Mouse (Mus musculus) megakaryocyte progenitor cell, adult 5-6 weeks (primary cell): ENCODE data around the gene Tenm1. TPM values are rescaled to one million over a fixed set of nuclear protein-coding genes. Genes with fewer than 3 reads are reported as not detected.

Source experiments
- ATAC-seq: replicated peaks from 2 replicates; pipeline ENCODE4 v1.8.0; 2016; ENCODE audit warnings: mild to moderate bottlenecking, moderate TSS enrichment, inconsistent platforms; ENCODE audit not compliant: poor library complexity
- total RNA-seq, 2 experiments: library from RNA; stranded (forward) in 1 of 2; stranded (reverse) in 1 of 2; fragments of 157-497, 149-512 nt in 1 of 2; fragments of 200-1000 nt in 1 of 2; gene quantifications; 2 replicates each; pipeline versions ENCODE4 v1.2.3 to v1.2.4; 2015 to 2017

Gene Tenm1
- total RNA-seq (2015) (not detected in 2 replicates), total RNA-seq (2017) (not detected in 2 replicates)

DNA sequence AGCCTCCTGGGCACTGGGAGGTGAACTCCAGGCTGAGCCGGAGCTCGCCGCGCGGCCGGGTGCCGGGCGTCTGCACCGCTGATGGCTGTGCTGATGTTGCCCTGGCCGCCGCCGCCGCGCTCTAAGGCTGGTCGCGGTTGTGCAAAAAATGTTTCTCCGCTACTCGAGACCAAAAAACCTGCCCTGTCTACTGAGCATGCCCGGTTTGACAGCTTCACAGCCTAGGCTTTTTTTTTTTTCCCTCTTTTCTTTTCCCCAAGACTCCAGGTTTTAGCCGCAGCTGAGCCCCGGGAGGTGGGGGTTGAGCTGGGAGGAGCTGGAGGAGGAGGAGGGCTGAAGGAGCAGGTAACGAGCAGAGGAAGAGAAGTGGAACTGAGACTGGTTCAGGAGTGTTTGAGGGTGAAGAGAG lies at the start of gene Tenm1:
Gene Tenm1, minus strand, starts transcription at position 272 of the 409 bp plus-strand sequence.
- ATAC-seq = no peak

GRCm38 (mm10) chrX:43467311-43467710 lies 38.4 kb upstream of the Tenm1 start:
- no peak for ATAC-seq

DNA sequence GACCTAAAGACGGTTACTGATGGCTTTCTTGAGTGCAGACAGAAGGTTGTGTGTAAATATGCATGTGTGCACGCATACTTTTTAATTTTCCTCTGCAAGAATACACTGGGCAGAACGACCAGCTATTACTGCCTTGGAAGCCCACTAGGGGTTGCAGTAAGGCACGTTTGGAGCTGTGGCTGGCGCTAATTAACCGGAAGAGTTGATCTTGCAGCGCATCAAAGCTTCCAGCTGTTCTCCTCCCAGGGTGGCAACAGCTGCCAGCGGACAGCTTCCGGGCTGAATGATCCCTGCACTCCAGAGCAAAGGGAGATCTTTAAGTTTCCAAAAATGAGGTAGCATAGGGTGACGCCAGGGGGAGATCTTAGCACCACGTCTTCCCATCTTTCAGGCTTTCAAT lies 1.7 kb upstream of the Tenm1 start:
- ATAC-seq = no peak

DNA sequence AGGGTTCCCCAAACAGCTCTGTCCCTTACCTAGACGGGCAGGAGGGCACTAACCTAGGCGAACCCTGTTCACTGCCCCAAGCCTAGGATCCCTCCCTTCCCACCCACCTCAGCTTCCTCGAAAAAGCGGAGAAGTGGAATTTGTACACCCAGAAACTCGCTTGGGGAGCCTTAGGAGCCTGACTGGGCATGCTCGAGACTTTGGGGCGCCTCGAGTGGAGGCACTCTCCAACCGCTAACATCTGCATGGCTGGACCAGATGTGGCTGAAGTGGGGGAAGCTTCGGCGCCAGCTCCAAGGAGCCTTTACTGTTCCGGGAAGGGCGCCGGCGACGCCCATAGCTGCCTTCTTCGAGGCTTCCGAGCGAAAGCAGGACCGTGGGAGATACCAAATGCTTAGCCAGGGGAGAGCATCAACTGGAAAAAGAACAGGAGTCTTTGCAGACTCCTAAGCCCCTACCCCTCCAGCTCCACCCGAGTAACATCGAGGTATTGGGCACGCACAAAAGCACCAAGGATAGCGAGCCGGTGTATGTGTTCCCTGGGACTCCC lies 1.1 kb upstream of the Tenm1 start:
- ATAC-seq = no peak

- ATAC-seq = no peak
These were observed 411 bp upstream of the Tenm1 start for GRCm38 (mm10) chrX:43429337-43429736.

DNA sequence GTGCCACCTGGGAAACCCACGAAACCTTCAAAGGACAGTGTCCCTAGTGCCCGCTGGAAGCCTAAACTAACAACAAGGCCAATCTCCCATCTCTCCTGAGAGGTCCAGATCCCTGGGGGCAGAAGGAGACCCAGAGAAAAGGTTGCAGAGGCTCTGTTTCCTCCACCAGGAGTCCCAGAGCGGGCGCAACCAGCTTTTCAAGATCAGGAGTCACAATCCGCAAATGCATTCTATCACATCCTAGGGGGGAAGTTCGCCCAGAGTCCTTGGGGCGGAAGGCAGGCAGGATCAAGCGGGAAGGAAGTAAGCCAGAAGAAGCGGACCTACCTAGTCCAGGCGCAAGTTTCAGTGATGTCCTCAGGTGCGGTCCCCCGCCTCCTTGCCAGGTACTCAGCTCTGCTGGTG lies 963 bp downstream of the Tenm1 start:
- ATAC-seq = no peak

DNA sequence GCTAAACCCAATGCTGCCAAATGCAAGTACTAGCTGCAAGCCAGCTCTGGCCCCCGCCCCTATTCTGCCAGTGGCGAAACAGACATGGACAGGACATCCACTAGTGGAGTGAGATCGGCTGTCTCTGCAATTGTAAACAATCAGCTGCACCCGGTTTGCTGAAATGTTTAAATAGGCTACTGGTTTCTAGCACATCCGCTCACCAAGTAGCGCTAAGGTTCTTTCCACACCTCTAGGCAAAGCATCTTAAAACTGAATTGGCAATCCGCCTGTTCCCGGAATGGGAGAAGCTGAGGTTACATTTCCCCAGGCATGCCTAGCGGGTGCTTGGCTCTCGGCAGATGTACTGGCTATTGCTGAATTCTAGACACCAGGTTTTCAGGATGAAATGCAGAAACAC lies 1.8 kb downstream of the Tenm1 start:
- ATAC-seq = no peak

- no peak for ATAC-seq
These were observed 31.0 kb downstream of the Tenm1 start for GRCm38 (mm10) chrX:43397957-43398356.

- no peak for ATAC-seq
These were observed 40.8 kb downstream of the Tenm1 start for GRCm38 (mm10) chrX:43388106-43388505.

- no peak for ATAC-seq
These were observed 56.4 kb downstream of the Tenm1 start for GRCm38 (mm10) chrX:43372526-43372925.

DNA sequence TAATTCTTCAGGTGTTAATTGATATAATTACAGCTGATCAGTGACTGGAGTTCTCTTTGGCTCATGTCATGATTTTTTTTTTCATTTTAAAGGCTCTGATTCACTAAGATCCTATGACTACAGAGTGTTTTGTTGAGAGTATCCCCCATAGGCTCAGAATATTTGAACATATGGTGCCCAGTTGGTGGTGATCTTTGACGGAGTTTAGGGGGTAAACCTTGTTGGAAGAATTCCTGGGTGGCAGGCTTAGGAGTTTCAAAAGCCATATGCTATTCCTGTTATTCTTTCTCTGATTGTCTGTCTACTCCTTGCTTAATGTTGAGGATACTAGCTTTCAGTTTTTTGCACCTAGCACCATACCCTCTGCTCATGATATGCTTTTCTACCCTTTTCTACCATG lies 109.6 kb downstream of the Tenm1 start:
- no peak for ATAC-seq

DNA sequence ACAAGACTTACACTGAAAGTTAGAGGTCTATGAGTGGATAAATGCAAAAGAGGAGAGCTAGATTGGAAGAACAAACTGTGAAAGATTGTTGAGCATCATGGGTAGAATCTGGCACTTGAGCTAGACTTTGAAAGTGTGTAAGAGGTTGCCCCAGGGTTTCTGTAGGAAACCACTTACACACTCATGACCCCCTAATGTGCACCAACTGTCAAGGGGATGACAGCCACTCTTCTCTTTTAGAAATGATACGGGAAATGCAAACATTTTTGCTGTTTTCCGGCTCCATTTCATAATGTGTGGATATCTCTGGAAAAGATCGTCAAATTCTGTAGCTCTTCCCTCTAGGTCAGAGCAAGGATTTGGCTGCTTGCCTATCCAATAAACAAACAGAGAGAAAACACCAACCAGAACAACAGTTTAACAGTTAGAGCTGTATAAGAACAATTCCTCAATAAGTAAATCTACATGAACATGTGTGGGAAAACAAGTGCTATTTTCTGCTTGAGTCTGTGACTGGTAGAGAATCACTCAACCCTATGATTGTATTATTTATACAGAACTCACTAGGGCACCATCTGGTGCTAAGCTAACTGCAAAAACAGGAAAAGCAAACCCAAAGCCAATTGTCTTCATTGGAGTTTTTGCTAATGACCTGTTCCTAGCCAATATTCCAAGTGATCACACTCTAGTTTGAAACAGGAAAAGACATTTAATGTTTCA lies 111.0 kb downstream of the Tenm1 start:
- no peak for ATAC-seq

DNA sequence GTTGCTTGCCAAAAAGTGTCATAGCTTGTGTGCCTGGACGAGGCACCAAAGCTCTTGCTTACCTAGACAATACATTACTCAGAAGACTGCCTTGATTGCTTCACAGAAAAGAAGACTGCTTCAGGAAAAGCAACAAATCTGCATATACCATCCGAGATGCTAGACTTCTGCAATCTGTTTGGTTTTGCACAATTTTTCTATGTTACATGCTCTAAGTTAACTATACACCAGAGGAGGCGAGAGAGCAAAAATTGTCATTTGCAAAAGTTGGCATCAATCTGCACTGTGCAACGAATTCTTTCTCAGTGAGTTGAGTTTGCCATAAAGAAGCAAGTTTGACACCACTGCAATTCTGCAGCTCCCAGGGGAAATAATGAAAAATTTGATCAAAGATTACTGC lies 193.1 kb downstream of the Tenm1 start:
- no peak for ATAC-seq

- no peak for ATAC-seq
These were observed 223.9 kb downstream of the Tenm1 start for GRCm38 (mm10) chrX:43205003-43205402.

DNA sequence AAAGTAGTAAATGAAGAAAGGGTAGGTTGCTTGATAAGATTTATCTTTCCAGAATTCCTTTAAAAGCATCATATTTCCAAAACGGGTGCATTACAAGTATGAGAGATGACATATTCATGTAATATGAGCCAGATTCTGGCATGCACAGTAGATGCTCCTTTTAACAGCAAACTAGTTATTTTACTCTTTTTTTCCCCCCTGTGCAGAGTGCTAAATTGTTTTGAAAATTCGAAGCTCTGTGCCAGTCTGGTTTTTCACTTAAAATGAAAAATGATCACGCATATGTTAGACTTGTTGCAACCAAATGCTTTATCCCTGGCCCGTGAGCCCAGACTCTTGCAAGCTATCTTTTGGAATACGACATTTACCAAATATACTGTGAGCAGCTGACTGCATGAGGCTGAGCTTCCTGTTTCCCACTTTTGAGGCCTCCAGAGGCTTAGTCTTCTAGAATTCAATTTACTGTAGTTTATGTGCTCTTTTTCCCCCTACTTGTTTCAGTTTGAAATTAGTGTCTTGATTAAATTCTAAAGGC lies 226.6 kb downstream of the Tenm1 start:
- no peak for ATAC-seq

- ATAC-seq = no peak
These were observed 246.0 kb downstream of the Tenm1 start for GRCm38 (mm10) chrX:43182975-43183374.

DNA sequence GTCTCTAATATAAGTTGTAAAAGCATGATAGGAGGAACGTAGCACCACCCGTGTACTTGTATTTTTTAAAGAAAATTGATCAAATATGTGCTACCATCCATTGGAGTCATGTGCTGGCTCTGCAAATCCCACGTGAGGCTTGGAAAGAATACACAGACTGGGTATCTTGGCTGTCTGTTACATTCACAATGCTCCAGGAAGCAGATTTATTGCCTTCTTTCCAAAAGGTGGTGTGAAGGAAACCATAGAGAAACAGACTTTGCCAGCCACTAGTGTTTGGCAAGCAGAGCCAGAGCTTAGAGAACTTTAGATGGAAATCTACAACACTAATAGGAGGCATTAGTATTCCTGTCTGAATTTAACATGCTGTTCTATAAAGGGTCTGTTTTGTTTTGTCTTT lies 277.4 kb downstream of the Tenm1 start:
- no peak for ATAC-seq

DNA sequence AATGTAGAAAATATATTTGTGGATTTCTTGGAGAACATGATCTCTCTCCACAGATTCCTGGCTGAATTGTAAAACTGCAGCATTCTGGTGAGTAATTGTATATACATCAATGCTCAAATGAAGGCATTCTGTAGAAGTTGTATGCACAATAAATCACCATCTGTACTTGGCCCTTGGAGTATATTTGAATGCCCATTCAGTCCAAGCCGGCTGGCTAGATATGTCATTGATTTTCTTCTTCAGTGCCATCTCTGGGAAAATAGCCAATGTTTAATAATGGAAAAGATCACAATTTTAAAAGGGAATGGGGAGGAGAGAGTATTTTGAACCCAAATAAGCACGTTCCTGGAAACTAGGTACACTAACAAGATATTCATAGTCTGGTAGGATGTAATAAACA lies 299.2 kb downstream of the Tenm1 start:
- ATAC-seq = no peak

- ATAC-seq = no peak
These were observed 306.4 kb downstream of the Tenm1 start for GRCm38 (mm10) chrX:43122491-43122890.

DNA sequence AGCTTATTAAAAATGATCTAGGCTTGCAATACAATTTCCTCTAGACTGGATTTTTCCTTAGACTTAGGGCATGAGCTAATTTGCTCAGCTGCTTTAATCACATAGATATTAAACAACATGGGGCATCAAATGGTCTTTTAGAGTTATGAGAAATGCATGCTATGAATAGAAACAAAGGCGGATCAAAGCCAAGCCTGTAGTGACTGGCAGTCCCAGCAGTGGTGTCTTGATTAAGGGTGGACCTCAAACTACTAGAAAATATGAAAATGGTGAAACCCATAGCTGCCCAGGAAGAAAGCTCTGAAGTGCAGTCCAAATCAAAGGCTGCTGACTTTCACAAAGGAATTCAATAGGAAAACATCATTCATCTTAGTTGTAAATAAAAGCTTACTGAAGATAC lies 306.9 kb downstream of the Tenm1 start:
- no peak for ATAC-seq

DNA sequence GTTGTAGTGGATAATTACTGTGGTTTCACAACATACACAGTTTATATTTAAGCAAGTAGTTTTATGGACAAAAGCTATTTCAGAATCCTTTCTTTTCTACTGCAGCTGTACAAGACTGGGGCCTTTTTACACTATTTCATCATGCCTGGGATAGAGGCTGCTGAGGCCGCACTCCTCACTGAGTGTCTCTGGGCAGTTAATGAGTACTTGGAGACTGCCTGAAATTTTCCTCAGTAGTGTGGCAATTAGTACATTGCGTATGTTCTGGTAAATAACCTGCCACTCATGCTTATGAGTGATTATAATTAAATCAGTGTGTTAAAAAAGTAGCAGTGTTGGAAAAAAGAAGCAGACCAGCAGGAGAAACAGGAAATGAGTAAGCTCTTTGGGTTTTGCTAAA lies 442.8 kb downstream of the Tenm1 start:
- no peak for ATAC-seq

GRCm38 (mm10) chrX:42973562-42973961 lies 455.4 kb downstream of the Tenm1 start:
- no peak for ATAC-seq

DNA sequence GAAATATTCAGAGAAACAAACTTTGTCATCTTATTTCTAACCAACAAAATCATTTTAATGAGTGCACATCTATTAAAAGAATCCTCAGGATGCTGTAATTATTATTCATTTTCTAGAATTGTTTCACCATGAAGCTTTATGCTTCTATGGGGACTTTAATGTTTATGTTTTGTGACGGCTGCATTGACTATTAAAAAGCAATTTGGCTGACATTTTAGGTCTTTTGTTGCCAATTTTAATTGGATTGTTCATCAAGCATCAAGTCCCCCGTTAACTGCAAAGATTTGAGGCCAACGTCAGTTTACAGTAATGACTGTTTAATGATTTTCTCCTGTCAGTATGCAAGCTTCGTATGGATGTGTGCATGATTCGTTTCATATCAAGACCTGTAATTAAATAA lies 461.3 kb downstream of the Tenm1 start:
- ATAC-seq = no peak
